Mouse (Mus musculus) midbrain, embryonic 10.5 days (tissue): ENCODE measurements around the gene Olfr56. TPM values are rescaled to one million over a fixed set of nuclear protein-coding genes. Genes with fewer than 3 reads are reported as not detected.
"Not testable (repeated sequence)": the region's sequence is repeated elsewhere in the genome, so short reads cannot be mapped to it uniquely, and the experiment has no call there.

Source experiments
- DNase-seq: peaks from one replicate; pipeline ENCODE4 v3.0.0-alpha.2; 2017; ENCODE audit warnings: low spot score
- H3K27ac ChIP-seq: fragments of 300-500 bp; sonication (generic); replicated peaks from 2 replicates; pipeline ENCODE4 v1.5.1; 2016; ENCODE audit warnings: mild to moderate bottlenecking
- H3K27me3 ChIP-seq: fragments of 300-500 bp; sonication (generic); 2 replicates; pipeline ENCODE4 v1.6.1; 2016; ENCODE audit warnings: low read depth, mild to moderate bottlenecking; ENCODE audit not compliant: poor library complexity, severe bottlenecking
- H3K36me3 ChIP-seq: fragments of 300-500 bp; sonication (generic); 2 replicates; pipeline ENCODE4 v1.6.1; 2016; ENCODE audit warnings: mild to moderate bottlenecking, moderate library complexity
- H3K4me1 ChIP-seq: fragments of 300-500 bp; sonication (generic); 2 replicates; pipeline ENCODE4 v1.6.1; 2016
- H3K4me3 ChIP-seq: fragments of 300-500 bp; sonication (generic); 2 replicates; pipeline ENCODE4 v1.5.1; 2016; ENCODE audit warnings: mild to moderate bottlenecking, moderate library complexity
- H3K9me3 ChIP-seq: fragments of 300-500 bp; sonication (generic); replicated peaks from 2 replicates; pipeline ENCODE4 v1.6.1; 2016; ENCODE audit warnings: mild to moderate bottlenecking
- WGBS: fragments of 180-500 bp; shearing (Covaris S2); methylation state at CpG from one replicate; pipeline ENCODE4 v1.1.7; 2016; 5-methylcytosine and 5-hydroxymethylcytosine counted together
- polyA plus RNA-seq: library from polyadenylated mRNA; unstranded; fragments of >200 nt; fragmentation: Nextera tagmentation; extraction: Ambion mirVana; gene quantifications from 2 replicates; pipeline ENCODE4 v1.2.1, GENCODE M21; 2016

Olfr56 gene
- polyA plus RNA-seq, 1 experiment from 2014 or later: not detected

- not testable (repeated sequence) for H3K4me1 ChIP-seq, H3K36me3 ChIP-seq, H3K9me3 ChIP-seq, H3K27ac ChIP-seq, DNase-seq, H3K4me3 ChIP-seq, H3K27me3 ChIP-seq
- 81% methylated on average over 6 of the region's 6 CpGs for WGBS
Observed at GRCm38 (mm10) chr11:49076001-49076757, 97.5 kb downstream of the Olfr56 start, which contains the start of gene Ifi47. Gene Ifi47, plus strand, starts transcription at chr11:49076587.

GRCm38 (mm10) chr11:49077012-49077411, 98.3 kb downstream of the Olfr56 start:
- Histone ChIP-seq H3K9me3 (no peaks in the 10 kb centered on the region), H3K4me1 (no peaks in the 10 kb centered on the region), H3K27me3 (no peaks in the 10 kb centered on the region), H3K36me3 (no peaks in the 10 kb centered on the region), H3K27ac (no peak overlapping the region), H3K4me3 (no peak overlapping the region)
- no peak for DNase-seq
- WGBS: 78% methylated on average over 1 of the region's 1 CpGs

DNA sequence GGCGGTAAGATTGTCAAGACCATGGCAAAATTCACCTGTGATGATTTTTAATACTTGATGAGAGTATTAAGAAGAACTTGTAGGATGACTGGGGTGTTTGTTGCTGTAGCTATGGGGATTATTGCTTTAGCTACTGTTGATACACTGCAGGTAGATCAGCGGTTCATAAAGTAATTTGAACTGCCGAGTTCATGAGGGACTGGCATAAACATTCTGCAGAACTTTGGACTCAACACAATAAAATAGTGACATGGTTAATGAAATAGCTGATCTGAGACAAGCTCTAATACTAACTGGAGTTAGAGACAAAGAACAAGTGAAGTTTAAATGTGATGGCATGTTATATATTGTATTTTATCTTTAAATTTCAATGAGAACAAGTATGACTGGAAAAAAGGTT, 100.0 kb downstream of the Olfr56 start:
- H3K4me3 ChIP-seq: no peak overlapping the region
- H3K36me3 ChIP-seq: no peaks in the 10 kb centered on the region
- no peaks in the 10 kb centered on the region for H3K4me1 ChIP-seq
- no peak for DNase-seq
- H3K9me3 ChIP-seq: no peaks in the 10 kb centered on the region
- H3K27ac ChIP-seq: no peak overlapping the region
- H3K27me3 ChIP-seq: no peaks in the 10 kb centered on the region
- 93% methylated on average over 3 of the region's 3 CpGs for WGBS

- no peak overlapping the region for H3K4me3 ChIP-seq
- H3K9me3 ChIP-seq: no peaks in the 10 kb centered on the region
- H3K27ac ChIP-seq: no peak overlapping the region
- H3K36me3 ChIP-seq: no peaks in the 10 kb centered on the region
- H3K4me1 ChIP-seq: no peaks in the 10 kb centered on the region
- H3K27me3 ChIP-seq: no peaks in the 10 kb centered on the region
- DNase-seq: no peak
- WGBS: 87% methylated on average over 1 of the region's 1 CpGs
Observed at GRCm38 (mm10) chr11:49080636-49081035, 101.9 kb downstream of the Olfr56 start.

GRCm38 (mm10) chr11:49081356-49081755, 102.7 kb downstream of the Olfr56 start:
- no peaks in the 10 kb centered on the region for H3K36me3 ChIP-seq
- no peaks in the 10 kb centered on the region for H3K4me1 ChIP-seq
- H3K27me3 ChIP-seq: no peaks in the 10 kb centered on the region
- DNase-seq: no peak
- H3K4me3 ChIP-seq: no peak overlapping the region
- no peaks in the 10 kb centered on the region for H3K9me3 ChIP-seq
- no peak overlapping the region for H3K27ac ChIP-seq
- 87% methylated on average over 4 of the region's 4 CpGs for whole genome bisulfite sequencing

GRCm38 (mm10) chr11:49081886-49082285, 103.2 kb downstream of the Olfr56 start:
- H3K27me3 ChIP-seq: no peaks in the 10 kb centered on the region
- no peak overlapping the region for H3K4me3 ChIP-seq
- 81% methylated on average over 3 of the region's 3 CpGs for WGBS
- H3K4me1 ChIP-seq: no peaks in the 10 kb centered on the region
- DNase-seq: no peak
- no peak overlapping the region for H3K27ac ChIP-seq
- H3K36me3 ChIP-seq: no peaks in the 10 kb centered on the region
- H3K9me3 ChIP-seq: no peaks in the 10 kb centered on the region

DNA sequence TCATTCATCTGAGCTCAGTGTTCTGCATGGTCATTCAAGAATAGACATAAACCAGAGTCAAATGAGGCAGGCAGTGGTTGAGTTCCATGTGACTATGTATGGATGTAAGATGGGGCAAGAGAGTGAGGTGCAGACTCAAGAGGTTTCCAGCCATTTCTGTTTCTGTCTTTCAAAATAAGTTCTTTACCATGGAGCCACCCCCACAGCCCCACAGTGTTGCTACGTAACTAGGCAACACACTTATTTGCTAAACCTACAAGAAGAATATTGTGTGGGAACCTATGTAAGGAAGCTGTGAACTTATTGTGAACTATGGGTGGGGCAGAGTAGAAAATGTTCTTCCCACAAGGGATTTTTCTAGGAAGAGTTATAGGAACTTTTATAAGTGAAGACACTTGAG, 104.5 kb downstream of the Olfr56 start:
- no peaks in the 10 kb centered on the region for H3K9me3 ChIP-seq
- H3K27ac ChIP-seq: no peak overlapping the region
- H3K4me3 ChIP-seq: no peak overlapping the region
- H3K4me1 ChIP-seq: peaks cover 3% of the 10 kb centered on the region
- no peaks in the 10 kb centered on the region for H3K36me3 ChIP-seq
- H3K27me3 ChIP-seq: no peaks in the 10 kb centered on the region
- WGBS: 94% methylated on average over 1 of the region's 1 CpGs
- DNase-seq: no peak

GRCm38 (mm10) chr11:49083808-49084207, 105.1 kb downstream of the Olfr56 start:
- Histone ChIP-seq H3K27ac (no peak overlapping the region), H3K4me3 (no peak overlapping the region), H3K27me3 (no peaks in the 10 kb centered on the region), H3K4me1 (peaks cover 8% of the 10 kb centered on the region), H3K36me3 (no peaks in the 10 kb centered on the region), H3K9me3 (no peaks in the 10 kb centered on the region)
- no peak for DNase-seq
- WGBS: 89% methylated on average over 3 of the region's 3 CpGs

GRCm38 (mm10) chr11:49084385-49084784, 105.7 kb downstream of the Olfr56 start:
- Histone ChIP-seq H3K36me3 (no peaks in the 10 kb centered on the region), H3K4me3 (no peak overlapping the region), H3K27me3 (no peaks in the 10 kb centered on the region), H3K9me3 (no peaks in the 10 kb centered on the region), H3K27ac (no peak overlapping the region), H3K4me1 (peaks cover 8% of the 10 kb centered on the region)
- no peak for DNase-seq
- 79% methylated on average over 1 of the region's 1 CpGs for WGBS

DNA sequence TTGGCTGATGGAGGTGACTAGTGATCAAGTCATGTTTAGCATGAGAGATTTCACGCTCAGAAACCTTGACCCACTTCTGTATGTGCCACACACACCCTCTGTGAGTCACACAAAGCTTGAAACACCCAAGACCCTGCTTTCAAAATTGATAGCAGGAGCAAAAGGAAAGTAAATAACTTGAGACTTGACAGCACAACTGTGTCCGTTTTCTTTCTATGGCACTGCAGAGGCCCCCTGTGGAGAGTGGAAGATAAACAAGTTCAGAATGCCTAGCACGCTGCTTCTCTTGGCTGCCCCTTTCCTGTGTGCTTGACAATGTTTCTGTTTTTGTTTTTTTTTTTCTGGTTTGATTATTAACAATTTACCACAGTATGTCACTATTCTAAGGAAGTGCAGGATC, 106.2 kb downstream of the Olfr56 start:
- no peak for DNase-seq
- Histone ChIP-seq H3K36me3 (no peaks in the 10 kb centered on the region), H3K4me3 (no peak overlapping the region), H3K27ac (no peak overlapping the region), H3K27me3 (no peaks in the 10 kb centered on the region), H3K9me3 (no peaks in the 10 kb centered on the region), H3K4me1 (peaks cover 8% of the 10 kb centered on the region)
- 60% methylated on average over 3 of the region's 3 CpGs for WGBS

GRCm38 (mm10) chr11:49086858-49087361, 108.2 kb downstream of the Olfr56 start:
- no peaks in the 10 kb centered on the region for H3K36me3 ChIP-seq
- H3K4me1 ChIP-seq: peaks cover 8% of the 10 kb centered on the region
- no peak overlapping the region for H3K4me3 ChIP-seq
- H3K27me3 ChIP-seq: no peaks in the 10 kb centered on the region
- no peak overlapping the region for H3K27ac ChIP-seq
- 82% methylated on average over 6 of the region's 6 CpGs for WGBS
- no peak for DNase-seq
- no peaks in the 10 kb centered on the region for H3K9me3 ChIP-seq

DNA sequence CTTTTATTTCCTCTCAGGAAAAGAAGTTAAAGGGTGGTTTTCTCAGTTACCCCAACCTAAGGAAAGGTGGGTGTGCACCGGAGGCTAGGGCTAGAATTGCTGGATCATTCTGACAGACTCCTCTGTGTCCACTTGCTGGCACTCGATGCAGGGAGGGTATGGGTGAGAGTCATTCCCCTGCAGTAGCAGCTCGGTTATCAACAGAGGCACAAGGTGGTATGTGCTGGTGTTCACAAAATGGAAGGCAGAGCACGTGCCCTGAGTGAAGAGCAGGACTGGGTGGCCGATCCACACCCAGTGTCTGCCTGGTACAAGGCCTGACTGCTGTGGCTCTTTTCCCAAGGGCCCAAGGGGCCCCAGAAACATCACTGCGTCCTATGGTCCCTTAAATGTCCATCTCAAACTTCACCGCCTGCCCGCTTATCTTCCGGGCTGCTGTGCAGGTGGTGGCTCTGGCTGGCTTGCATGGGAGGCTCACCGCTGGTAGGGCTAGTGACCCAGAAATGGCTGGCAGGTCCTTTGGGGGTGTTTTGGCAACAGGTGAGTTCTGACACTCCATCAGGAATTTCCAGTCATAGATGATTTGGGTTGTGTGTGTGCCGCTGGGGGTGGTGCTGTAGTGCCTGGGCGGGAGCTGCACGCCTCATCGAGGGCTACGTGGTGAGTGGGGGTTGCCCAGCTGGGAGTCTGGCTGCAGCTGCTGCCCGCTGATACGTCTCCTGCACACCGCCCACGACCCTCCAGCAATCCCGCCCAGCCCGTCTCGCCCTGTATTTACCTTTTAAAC, 109.3 kb downstream of the Olfr56 start:
- 42% methylated on average over 22 of the region's 22 CpGs for WGBS
- no peaks in the 10 kb centered on the region for H3K36me3 ChIP-seq
- H3K27ac ChIP-seq: 0 out of 2 replicates have a peak overlapping the region, but pooled peaks have one; percentile 49
- peak overlapping the region; percentile 16 for H3K4me3 ChIP-seq
- H3K27me3 ChIP-seq: no peaks in the 10 kb centered on the region
- no peak for DNase-seq
- H3K4me1 ChIP-seq: peaks cover 8% of the 10 kb centered on the region
- no peaks in the 10 kb centered on the region for H3K9me3 ChIP-seq
